Mouse (Mus musculus) bone marrow, adult 2 months (tissue): Measurements from ENCODE around the gene Ccdc117.

ENCODE experiments used
- CTCF ChIP-seq: fragments of 200-500 bp; IDR thresholded peaks from 2 replicates; pipeline ENCODE4 v1.5.1; 2011; ENCODE audit warnings: low read length, control low read depth; ENCODE audit not compliant: control insufficient read depth, insufficient read depth
- POLR2A ChIP-seq: fragments of 200-500 bp; IDR thresholded peaks from 2 replicates; pipeline ENCODE4 v1.6.1; 2011; ENCODE audit warnings: low read depth, mild to moderate bottlenecking, control low read depth, low read length, borderline replicate concordance; ENCODE audit not compliant: control insufficient read depth

- TF ChIP-seq CTCF (no peak), POLR2A (no peak)
Observed at GRCm38 (mm10) chr11:5545457-5545856, 3.5 kb upstream of the Ccdc117 start.
